Mouse (Mus musculus) embryonic facial prominence, embryonic 15.5 days (tissue): ENCODE results near the gene Wdr48. TPM values are rescaled to one million over a fixed set of nuclear protein-coding genes. Genes with fewer than 3 reads are reported as not detected.
A peak's percentile ranks its signal among the peaks of the same experiment; 100 is the strongest.

Source experiments
- ATAC-seq: fragments of 200-750 bp; cut with Nextera tagmentation; 2 replicates; pipeline ENCODE4 v1.8.0; 2017; ENCODE audit warnings: low read depth, moderate TSS enrichment; ENCODE audit not compliant: insufficient number of reproducible peaks, low FRiP score, low TSS enrichment
- H3K27ac ChIP-seq: fragments of 300-500 bp; sonication (generic); replicated peaks from 2 replicates; pipeline ENCODE4 v1.5.1; 2015; ENCODE audit warnings: mild to moderate bottlenecking, inconsistent platforms
- H3K27me3 ChIP-seq: fragments of 300-500 bp; sonication (generic); 2 replicates; pipeline ENCODE4 v1.6.1; 2015; ENCODE audit warnings: inconsistent platforms
- H3K36me3 ChIP-seq: fragments of 300-500 bp; sonication (generic); 2 replicates; pipeline ENCODE4 v1.6.1; 2015; ENCODE audit warnings: mild to moderate bottlenecking, inconsistent platforms
- H3K4me1 ChIP-seq: fragments of 300-500 bp; sonication (generic); 2 replicates; pipeline ENCODE4 v1.6.1; 2015; ENCODE audit warnings: inconsistent platforms
- H3K4me2 ChIP-seq: fragments of 300-500 bp; sonication (generic); replicated peaks from 2 replicates; pipeline ENCODE4 v1.6.1; 2015; ENCODE audit warnings: mild to moderate bottlenecking, inconsistent platforms
- H3K4me3 ChIP-seq: fragments of 300-500 bp; sonication (generic); replicated peaks from 2 replicates; pipeline ENCODE4 v1.5.1; 2015; ENCODE audit warnings: mild to moderate bottlenecking, inconsistent platforms
- H3K9ac ChIP-seq: fragments of 300-500 bp; sonication (generic); 2 replicates; pipeline ENCODE4 v1.6.1; 2015; ENCODE audit warnings: inconsistent platforms
- H3K9me3 ChIP-seq: fragments of 300-500 bp; sonication (generic); replicated peaks from 2 replicates; pipeline ENCODE4 v1.6.1; 2016; ENCODE audit warnings: inconsistent platforms
- WGBS: fragments of 180-500 bp; shearing (Covaris S2); methylation state at CpG from one replicate; pipeline ENCODE4 v1.1.7; 2015; 5-methylcytosine and 5-hydroxymethylcytosine counted together
- polyA plus RNA-seq: library from polyadenylated mRNA; unstranded; fragments of >200 nt; fragmentation: Nextera tagmentation; extraction: Ambion mirVana; gene quantifications from 2 replicates; pipeline ENCODE4 v1.2.1, GENCODE M21; 2015

The Wdr48 gene
- polyA plus RNA-seq = 48.1 and 55.1 TPM in 2 replicates

DNA sequence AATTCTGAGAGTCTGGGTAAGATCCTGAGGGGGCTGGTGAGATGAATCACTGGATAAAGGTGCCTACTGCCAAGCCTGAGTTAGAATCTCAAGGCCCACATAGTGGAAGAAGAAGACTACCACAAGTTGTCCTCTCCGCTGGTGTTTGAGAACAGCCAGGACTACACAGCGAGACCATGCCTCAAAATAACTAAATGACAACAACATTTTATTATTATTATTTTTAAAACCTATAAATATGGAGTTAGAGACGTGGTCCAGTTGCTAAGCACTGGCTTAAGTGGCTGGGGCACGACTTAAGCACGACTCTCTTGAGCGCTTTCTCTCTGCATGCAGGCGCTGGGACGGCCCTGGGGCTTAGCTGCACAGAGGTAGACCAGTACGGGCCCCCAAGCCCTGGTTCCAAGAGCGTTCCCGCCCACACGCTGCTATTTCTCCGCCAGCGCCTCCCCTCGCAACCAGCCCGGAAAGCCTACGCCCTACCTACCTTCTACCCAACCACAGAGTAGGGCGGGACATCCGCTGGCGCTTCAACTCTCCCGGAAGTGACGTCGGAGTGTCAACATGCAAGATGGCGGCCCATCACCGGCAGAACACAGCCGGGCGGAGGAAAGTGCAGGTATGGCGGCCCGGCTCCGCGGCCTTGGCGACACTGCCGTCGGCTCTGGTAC is at the start of gene Wdr48:
Gene Wdr48 (plus strand): TSS at position 540 of the 671 bp plus-strand sequence.
- no peaks in the 10 kb centered on the region for H3K27me3 ChIP-seq
- H3K4me2 ChIP-seq = peak within 1 kb of the TSS; percentile 92
- peak within 1 kb of the TSS; percentile 91 for H3K4me3 ChIP-seq
- no peaks in the 10 kb centered on the region for H3K9me3 ChIP-seq
- ATAC-seq = peak; percentile 98
- 0 out of 2 replicates have a peak, but pooled peaks cover 3% of the 10 kb centered on the region for H3K36me3 ChIP-seq
- H3K9ac ChIP-seq = peak within 1 kb of the TSS; percentile 89
- H3K4me1 ChIP-seq = peaks cover 20% of the 10 kb centered on the region
- WGBS = 3% methylated on average over 34 of the region's 34 CpGs
- H3K27ac ChIP-seq = peak within 1 kb of the TSS; percentile 87

DNA sequence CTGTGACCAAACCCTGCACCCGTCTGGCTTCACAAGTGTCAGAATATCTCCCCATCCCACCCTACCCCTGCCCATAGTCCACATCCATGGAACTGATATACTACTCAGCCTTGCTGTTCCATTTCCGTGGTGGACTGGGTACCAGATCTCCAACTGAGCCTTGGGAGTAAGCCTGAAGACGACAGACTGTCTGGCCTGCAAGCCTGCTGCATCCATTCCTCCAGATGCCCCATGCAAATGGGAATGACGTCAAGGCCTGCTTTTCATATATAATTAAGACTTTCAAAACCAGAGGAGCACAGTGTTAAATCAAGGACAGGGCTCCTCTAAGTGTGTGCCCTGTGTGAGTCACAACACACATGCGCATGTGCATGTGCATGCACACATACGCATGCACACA is 47.5 kb upstream of the Wdr48 start:
- Histone ChIP-seq H3K4me1 (0 out of 2 replicates have a peak, but pooled peaks cover 4% of the 10 kb centered on the region), H3K27ac (no peak overlapping the region), H3K4me3 (no peak overlapping the region), H3K27me3 (no peaks in the 10 kb centered on the region), H3K9ac (no peak overlapping the region), H3K9me3 (no peaks in the 10 kb centered on the region), H3K4me2 (no peak overlapping the region), H3K36me3 (no peaks in the 10 kb centered on the region)
- ATAC-seq = no peak
- 57% methylated on average over 6 of the region's 6 CpGs for WGBS

DNA sequence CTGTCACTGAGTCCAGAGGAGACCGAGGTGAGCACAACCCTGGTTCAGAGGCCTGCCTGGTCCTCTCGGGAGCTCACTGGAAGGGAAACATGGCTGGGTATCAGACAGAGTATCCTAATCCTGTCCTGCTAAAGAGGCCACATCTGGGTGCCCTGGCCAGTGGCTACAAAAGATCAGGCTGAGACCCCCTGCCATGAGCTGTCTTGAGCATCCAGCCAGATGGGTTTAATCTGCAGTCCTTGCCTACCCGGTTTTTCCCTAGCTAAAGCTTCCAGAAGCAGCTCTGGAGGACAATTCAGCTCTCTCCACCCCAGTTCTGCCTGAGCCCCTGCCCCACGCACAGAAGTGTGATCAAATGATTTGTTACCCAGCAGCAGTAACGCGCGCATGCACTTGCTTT is 46.0 kb upstream of the Wdr48 start:
- Histone ChIP-seq H3K36me3 (no peaks in the 10 kb centered on the region), H3K27ac (no peak overlapping the region), H3K4me3 (no peak overlapping the region), H3K4me2 (no peak overlapping the region), H3K27me3 (no peaks in the 10 kb centered on the region), H3K9ac (no peak overlapping the region), H3K9me3 (no peaks in the 10 kb centered on the region), H3K4me1 (0 out of 2 replicates have a peak, but pooled peaks cover 4% of the 10 kb centered on the region)
- WGBS = 38% methylated on average over 7 of the region's 7 CpGs
- ATAC-seq = no peak

DNA sequence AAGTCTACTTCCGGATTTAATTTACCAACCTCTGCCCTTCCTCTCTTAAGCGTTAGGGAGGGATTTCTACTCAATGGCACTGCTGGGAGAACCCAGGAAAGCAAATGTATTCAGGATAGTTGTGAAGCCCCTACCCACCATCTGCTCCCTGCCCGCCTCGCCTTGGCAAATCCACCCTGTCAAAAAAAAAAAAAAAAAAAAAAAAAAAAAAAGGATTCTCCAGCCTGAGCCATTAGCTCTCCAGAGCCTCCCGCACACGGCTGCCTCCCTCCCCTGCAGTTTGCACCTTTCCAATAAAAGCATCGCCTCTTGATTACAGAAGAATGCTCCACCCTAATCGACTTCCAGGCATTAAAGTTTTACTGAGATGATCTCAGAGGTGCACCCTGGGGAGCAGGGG is 45.5 kb upstream of the Wdr48 start:
- H3K9me3 ChIP-seq = no peaks in the 10 kb centered on the region
- 15% methylated on average over 8 of the region's 8 CpGs for WGBS
- H3K4me2 ChIP-seq = no peak overlapping the region
- H3K4me1 ChIP-seq = 0 out of 2 replicates have a peak, but pooled peaks cover 4% of the 10 kb centered on the region
- no peak overlapping the region for H3K9ac ChIP-seq
- H3K36me3 ChIP-seq = no peaks in the 10 kb centered on the region
- H3K27ac ChIP-seq = no peak overlapping the region
- no peak overlapping the region for H3K4me3 ChIP-seq
- ATAC-seq = no peak
- no peaks in the 10 kb centered on the region for H3K27me3 ChIP-seq

DNA sequence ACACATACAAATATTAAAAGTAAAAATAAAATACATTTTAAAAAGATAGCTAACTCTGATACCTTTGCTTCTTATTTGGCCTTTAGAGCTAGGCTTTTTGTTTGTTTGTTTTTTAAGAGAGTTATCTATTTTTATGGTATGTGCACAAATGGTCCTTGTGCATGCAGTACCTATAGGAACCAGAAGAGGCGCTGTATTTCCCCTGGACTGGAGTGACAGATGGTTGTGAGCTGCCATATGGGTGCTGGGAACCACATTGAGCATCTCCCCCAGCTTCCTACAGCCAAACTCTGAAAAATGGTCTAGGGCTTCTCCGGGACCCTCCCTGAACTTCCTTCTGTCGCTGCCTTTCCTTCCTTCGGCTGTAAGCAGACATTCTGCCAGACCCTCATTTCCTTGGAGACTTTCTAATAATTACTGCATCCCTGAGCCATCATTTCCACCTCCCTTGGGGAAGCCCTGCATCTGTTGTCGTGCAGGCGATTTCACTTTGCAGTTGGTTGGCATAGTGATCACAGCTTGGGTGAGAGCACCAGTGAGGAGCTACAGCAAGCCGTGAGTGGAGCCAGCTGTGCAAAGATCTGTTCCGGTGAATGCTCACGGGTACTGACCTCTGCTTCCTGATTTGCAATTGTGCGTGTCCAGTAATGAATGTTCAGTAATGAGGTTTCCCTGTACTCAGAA is 42.2 kb upstream of the Wdr48 start:
- ATAC-seq = no peak
- no peaks in the 10 kb centered on the region for H3K36me3 ChIP-seq
- no peak overlapping the region for H3K9ac ChIP-seq
- no peak overlapping the region for H3K27ac ChIP-seq
- no peak overlapping the region for H3K4me2 ChIP-seq
- H3K27me3 ChIP-seq = no peaks in the 10 kb centered on the region
- H3K4me1 ChIP-seq = 0 out of 2 replicates have a peak, but pooled peaks cover 4% of the 10 kb centered on the region
- H3K4me3 ChIP-seq = no peak overlapping the region
- no peaks in the 10 kb centered on the region for H3K9me3 ChIP-seq
- 68% methylated on average over 10 of the region's 10 CpGs for WGBS

DNA sequence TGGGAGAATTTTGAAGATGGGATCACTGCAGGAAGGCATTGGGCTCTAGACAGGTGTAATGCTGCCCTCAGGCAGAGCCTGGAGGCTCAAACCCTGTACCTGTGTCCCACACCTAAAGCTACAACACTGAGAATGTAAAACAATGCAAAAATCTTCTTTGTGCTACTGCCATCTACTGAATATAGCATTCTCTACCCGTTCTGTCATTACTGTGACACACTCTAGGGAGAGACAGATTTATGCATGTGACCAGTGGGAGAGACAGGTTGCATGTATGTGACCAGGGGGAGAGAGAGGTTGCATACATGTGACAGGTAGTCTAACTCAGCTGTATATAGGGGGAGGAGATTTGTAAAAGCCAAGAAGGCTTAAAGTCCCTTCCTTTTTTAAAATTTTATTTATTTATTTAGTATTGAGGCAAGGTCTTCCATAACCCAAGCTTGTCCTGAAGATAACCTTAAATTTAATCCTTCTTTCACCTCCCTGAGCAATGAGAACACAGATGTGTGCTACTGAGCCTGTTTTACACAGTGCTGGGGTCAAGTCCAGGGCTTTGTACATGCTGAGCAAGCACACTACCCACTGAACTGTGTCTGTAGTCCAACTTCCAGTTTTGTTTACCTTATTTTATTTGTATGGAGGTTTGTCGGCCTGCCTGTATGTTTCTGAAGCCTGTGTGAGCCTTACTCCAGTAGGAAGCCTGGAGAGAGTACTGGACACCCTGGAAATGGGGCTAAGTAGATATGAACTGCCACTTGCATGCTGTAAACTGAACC is 41.4 kb upstream of the Wdr48 start:
- no peaks in the 10 kb centered on the region for H3K9me3 ChIP-seq
- H3K4me3 ChIP-seq = no peak overlapping the region
- H3K9ac ChIP-seq = no peak overlapping the region
- no peak overlapping the region for H3K27ac ChIP-seq
- WGBS = 75% methylated on average over 2 of the region's 2 CpGs
- H3K36me3 ChIP-seq = no peaks in the 10 kb centered on the region
- 0 out of 2 replicates have a peak, but pooled peaks cover 4% of the 10 kb centered on the region for H3K4me1 ChIP-seq
- ATAC-seq = 0 out of 2 replicates have a peak, but pooled peaks have one; percentile 20
- H3K27me3 ChIP-seq = no peaks in the 10 kb centered on the region
- no peak overlapping the region for H3K4me2 ChIP-seq

DNA sequence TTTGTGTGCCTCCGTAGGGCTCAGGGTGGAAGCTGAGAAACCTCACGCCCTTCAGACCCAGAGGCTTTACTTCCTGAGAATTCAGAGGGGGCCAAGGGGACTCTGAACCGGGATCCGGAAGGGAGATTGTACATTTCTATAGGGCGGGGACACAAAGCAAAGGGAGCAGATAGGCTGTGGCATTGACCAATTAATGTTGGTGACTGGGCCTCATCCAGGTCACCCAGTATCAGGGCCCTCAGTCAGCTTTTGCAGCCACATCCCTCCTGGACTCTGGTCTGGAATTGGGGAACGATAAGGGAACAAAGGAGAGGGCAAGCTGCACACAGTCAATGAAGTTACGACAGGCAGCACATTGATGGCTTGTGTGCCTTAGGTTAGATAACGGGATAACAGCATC is 40.5 kb upstream of the Wdr48 start:
- Histone ChIP-seq H3K27me3 (no peaks in the 10 kb centered on the region), H3K36me3 (no peaks in the 10 kb centered on the region), H3K9ac (no peak overlapping the region), H3K4me3 (no peak overlapping the region), H3K4me2 (no peak overlapping the region), H3K27ac (no peak overlapping the region), H3K9me3 (no peaks in the 10 kb centered on the region), H3K4me1 (0 out of 2 replicates have a peak, but pooled peaks cover under 1% of the 10 kb centered on the region)
- no peak for ATAC-seq
- 47% methylated on average over 8 of the region's 8 CpGs for WGBS

DNA sequence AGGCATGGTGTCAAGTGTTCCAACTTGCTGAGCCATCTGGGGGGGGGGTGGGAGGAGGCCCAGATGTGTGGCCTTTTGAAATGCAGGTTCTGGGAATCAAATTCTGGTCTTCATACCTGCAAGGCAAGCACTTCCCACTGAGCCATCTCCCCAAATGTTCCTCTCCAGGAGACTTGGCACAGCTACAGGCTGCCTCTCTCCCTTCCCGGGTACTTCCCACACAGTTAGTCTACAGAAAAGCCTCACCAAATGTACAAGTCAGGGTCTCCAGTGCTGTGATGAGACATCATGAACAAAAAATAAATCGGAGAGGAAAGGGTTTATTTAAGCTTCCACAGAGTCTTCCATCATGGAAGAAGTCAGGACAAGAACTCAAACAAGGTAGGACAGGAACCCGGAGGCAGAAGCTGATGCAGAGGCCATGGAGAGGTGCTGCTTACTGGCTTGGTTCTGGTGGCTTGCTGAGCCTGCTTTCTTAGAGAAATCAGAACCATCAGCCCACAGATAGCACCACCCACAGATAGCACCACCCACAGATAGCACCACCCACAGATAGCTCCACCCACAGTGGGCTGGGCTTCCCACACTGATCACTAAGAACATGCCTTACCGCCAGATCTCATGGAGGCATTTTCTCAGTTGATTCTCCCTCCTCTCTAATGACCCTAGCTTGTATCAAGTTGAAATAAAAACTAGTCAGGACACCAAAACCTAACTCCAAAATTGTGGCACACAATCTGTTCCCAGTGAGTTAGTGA is 7.4 kb upstream of the Wdr48 start:
- 0 out of 2 replicates have a peak, but pooled peaks have one; percentile 19 for ATAC-seq
- no peak overlapping the region for H3K27ac ChIP-seq
- no peaks in the 10 kb centered on the region for H3K9me3 ChIP-seq
- no peak overlapping the region for H3K4me3 ChIP-seq
- H3K36me3 ChIP-seq = no peaks in the 10 kb centered on the region
- no peaks in the 10 kb centered on the region for H3K27me3 ChIP-seq
- H3K9ac ChIP-seq = no peak overlapping the region
- 75% methylated on average over 4 of the region's 4 CpGs for WGBS
- H3K4me2 ChIP-seq = no peak overlapping the region
- H3K4me1 ChIP-seq = no peaks in the 10 kb centered on the region

DNA sequence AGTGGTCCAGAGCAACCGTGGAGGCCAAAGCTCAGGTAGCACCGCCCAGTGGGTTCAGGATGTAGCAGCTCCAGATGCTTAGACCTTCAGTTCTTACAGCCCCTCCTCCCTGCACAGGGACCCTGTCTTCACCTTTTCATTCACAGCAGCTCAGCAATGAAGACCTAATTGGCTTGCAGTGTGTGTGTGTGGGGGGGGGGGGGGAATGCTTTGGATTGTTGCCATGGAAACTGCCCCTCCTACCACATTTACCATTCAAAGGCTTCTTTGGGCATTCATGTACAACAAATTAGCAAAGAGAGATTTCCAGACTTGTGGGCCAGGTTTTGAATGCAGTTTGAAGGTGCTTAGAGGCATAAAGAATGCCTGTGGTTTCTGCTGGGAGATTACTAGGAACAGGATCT is 5.8 kb upstream of the Wdr48 start:
- WGBS = 41% methylated on average over 2 of the region's 2 CpGs
- peak; percentile 65; the same call in 1 of the 2 replicates for ATAC-seq
- no peaks in the 10 kb centered on the region for H3K27me3 ChIP-seq
- no peak overlapping the region for H3K27ac ChIP-seq
- no peak overlapping the region for H3K4me2 ChIP-seq
- no peaks in the 10 kb centered on the region for H3K4me1 ChIP-seq
- H3K4me3 ChIP-seq = no peak overlapping the region
- no peaks in the 10 kb centered on the region for H3K36me3 ChIP-seq
- H3K9ac ChIP-seq = no peak overlapping the region
- H3K9me3 ChIP-seq = no peaks in the 10 kb centered on the region

DNA sequence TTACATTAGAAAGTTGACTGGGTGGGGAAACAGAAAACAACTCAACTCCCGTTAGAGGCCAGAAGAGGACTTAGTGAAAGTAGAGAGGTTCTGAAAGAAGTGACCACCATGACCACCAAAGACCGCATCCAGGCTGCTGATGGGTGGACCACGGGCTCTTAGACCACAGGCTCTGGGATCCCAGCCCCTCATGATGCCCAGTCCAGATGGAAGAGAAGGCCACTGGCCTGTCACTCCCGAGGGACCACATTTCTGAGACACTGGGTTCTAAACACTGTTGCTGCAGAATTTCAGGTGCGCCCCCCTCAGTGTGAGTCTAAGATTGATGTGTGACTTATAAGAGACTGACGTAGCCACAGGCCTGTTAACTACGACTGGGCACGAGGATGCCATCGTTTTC is 5.2 kb upstream of the Wdr48 start:
- 77% methylated on average over 9 of the region's 9 CpGs for WGBS
- H3K27me3 ChIP-seq = no peaks in the 10 kb centered on the region
- no peak overlapping the region for H3K4me2 ChIP-seq
- no peak overlapping the region for H3K4me3 ChIP-seq
- no peak overlapping the region for H3K9ac ChIP-seq
- H3K36me3 ChIP-seq = no peaks in the 10 kb centered on the region
- peaks cover 4% of the 10 kb centered on the region; the same call in 1 of the 2 replicates for H3K4me1 ChIP-seq
- H3K27ac ChIP-seq = no peak overlapping the region
- H3K9me3 ChIP-seq = no peaks in the 10 kb centered on the region
- ATAC-seq = no peak
